Mouse (Mus musculus) erythroblast, embryonic 14.5 days (primary cell): ENCODE data around the gene Tlk1.

Experiments used
- GATA1 ChIP-seq: IDR thresholded peaks from 2 replicates; pipeline ENCODE4 v1.6.1; 2012; ENCODE audit warnings: low read length, inconsistent platforms, mixed read lengths
- TAL1 ChIP-seq: IDR thresholded peaks from 3 replicates; pipeline ENCODE4 v1.6.1; 2012; ENCODE audit warnings: low read length, inconsistent platforms, mixed read lengths

DNA sequence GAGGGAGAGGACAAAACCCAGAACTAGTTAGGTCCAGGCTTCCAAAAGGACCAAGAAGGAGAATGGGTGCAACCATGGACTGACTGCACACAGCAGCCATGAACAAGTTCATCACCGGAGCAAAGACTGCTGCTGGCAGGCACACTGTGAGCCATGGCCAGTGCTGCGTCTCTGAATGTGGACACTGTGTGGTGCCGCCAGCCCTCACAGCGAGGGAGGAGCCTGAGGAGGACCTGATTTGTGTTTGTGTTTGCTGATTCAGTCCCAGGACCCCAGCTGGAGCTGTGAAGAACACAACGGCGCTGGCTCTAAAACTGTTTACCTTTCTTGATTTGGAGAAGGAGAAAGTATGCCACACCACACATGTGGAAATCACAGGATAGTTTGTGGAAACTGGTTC lies 22.9 kb downstream of the Tlk1 start:
- TF ChIP-seq GATA1, result no peak
- no peak for TF ChIP-seq TAL1
